Mouse (Mus musculus) left cerebral cortex, postnatal 25 days (tissue): ENCODE data around the gene Esp22. TPM values are rescaled to one million over a fixed set of nuclear protein-coding genes. Genes with fewer than 3 reads are reported as not detected.
"Not testable (repeated sequence)": the region's sequence is repeated elsewhere in the genome, so short reads cannot be mapped to it uniquely, and the experiment has no call there.

Experiments
- DNase-seq, 2 experiments: peaks; one replicate each; pipeline ENCODE4 v3.0.0; 2022; ENCODE audit warnings: low spot score in 2 of 2, mixed read lengths in 1 of 2
- intact Hi-C: fragments of 180-260 bp; cut with DNase I; formaldehyde crosslinking; loops from one replicate; pipeline ENCODE4 v1.15.1; 2025
- total RNA-seq, 2 experiments: library from RNA; stranded (reverse); gene quantifications; 2 replicates each; pipeline ENCODE4 v1.2.3; 2021

Gene Esp22
- total RNA-seq, result not detected

DNA sequence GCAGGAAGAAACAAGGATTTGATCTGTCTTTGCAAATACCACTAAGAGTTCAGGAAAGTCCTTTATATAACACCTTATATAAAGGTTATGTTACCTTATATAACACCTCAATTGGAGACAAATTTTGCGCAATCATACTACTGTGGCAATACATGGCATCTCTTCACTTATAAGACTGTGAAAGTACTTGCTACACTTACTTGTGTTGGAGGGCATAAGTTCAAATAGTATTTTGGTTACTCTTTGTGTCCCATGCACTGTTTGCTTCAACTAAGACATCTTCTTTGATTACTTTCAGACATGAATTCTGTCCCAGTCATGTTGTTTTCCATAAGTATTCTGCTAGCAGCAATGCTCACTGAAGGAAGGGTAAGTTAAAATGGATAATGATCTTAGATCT, at the start of gene Esp22:
Esp22 (plus strand) TSS at position 301 of the 400 bp plus-strand sequence.
- intact Hi-C loops, result no loop called here
- DNase-seq, result no peak

DNA sequence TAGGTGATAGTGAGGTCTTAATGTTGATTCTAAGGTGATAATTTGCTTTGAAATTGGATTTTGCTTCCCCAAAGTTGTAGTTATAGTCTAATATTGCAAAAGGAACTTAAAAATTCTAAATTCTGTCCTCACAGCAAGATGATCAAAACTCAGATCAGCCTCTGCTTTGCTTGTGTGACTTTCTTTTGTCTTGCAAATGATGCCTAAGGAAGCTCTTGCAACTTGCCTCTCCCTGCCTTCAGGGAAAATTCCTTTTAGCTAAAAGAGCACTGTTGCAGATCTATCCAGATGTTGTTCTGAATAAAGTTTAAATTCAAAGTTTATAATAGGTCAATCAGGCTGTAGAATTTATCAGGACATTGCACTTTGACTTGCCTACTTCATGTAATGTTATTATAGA, 31.5 kb upstream of the Esp22 start:
- intact Hi-C loops, result no loop called here
- no peak for DNase-seq

DNA sequence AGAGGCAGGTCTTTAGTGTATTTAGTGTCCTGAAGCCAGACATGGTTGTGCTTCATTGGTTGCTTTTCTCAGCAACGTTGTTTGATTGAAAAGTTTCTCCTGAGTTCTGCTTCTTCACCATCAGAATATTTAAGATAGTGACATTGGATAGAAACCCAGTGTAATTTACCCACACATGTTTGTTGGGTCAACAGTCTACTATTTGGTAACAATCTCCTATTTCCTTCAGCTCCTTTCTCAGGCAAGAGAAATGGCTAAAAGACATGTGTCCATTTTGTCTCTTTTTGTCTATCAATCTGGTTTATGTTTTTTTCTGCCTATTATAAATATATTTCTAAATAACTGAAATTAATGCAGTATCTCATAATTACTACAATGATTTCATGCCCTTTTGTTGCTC, 18.2 kb upstream of the Esp22 start, which contains the start of gene Esp23:
Esp23 (minus strand) TSS at position 101 of the 400 bp plus-strand sequence.
- intact Hi-C loops, result no loop called here
- no peak for DNase-seq

DNA sequence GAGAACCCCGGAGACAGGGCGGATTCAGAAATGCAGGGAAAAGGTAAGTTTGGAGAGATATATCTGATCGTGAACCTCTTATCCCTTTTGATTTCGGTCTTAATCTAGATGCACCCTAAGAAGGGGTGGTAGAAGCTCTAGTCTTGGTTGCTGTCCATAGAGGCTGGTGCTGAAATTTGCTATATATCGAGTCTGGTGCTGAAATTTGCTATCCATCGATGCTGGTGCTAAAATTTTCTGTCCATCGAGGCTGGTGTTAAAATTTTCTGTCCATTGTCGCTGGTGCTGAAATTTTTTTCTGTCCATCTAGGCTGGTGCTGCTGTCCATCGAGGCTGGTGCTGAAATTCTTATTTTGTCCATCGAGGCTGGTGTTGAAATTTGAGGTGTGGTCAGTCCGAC, 12.0 kb downstream of the Esp22 start:
- intact Hi-C loops, DNase-seq: not testable (repeated sequence)

DNA sequence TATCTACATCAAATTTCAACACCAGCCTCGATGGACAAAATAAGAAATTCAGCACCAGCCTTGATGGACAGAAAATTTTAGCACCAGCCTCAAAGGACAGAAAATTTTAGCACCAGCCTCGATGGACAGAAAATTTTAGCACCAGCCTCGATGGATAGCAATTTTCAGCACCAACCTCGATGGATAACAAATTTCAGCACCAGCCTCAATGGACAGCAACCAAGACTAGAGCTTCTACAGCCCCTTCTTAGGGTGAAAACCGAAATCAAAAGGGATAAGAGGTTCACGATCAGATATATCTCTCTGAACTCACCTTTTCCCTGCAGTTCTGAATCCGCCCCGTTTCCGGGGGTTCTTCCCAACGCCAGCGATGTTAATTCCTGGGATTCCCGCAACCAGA, 34.0 kb downstream of the Esp22 start:
- DNase-seq, intact Hi-C loops: not testable (repeated sequence)

Other genes starting within 250 kb of the Esp22 start
- gene Esp24, start 58.6 kb upstream of the Esp22 start, total RNA-seq, result not detected
- not detected for gene Gm21903, start 52.0 kb upstream of the Esp22 start, total RNA-seq
- not detected for gene Esp23, start 18.3 kb upstream of the Esp22 start, total RNA-seq